Mouse (Mus musculus) adrenal gland, postnatal 14 days (tissue): ENCODE data around the gene 2210016F16Rik. TPM values are rescaled to one million over a fixed set of nuclear protein-coding genes. Genes with fewer than 3 reads are reported as not detected.
A peak's percentile ranks its signal among the peaks of the same experiment; 100 is the strongest.
"Not testable (repeated sequence)": the region's sequence is repeated elsewhere in the genome, so short reads cannot be mapped to it uniquely, and the experiment has no call there.

Experiments
- DNase-seq: peaks from one replicate; pipeline ENCODE4 v3.0.0; 2021; ENCODE audit warnings: mixed read lengths
- microRNA-seq, 2 experiments: library from miRNA; unstranded; fragments of <30 nt; microRNA quantifications; one replicate each; pipeline ENCODE4 v1.2.0; 2021
- total RNA-seq: library from RNA; stranded (reverse); gene quantifications from 2 replicates; pipeline ENCODE4 v1.2.3, GENCODE M21; 2021

The 2210016F16Rik gene
- total RNA-seq, 1 experiment from 2014 or later: 25.4 TPM

DNA sequence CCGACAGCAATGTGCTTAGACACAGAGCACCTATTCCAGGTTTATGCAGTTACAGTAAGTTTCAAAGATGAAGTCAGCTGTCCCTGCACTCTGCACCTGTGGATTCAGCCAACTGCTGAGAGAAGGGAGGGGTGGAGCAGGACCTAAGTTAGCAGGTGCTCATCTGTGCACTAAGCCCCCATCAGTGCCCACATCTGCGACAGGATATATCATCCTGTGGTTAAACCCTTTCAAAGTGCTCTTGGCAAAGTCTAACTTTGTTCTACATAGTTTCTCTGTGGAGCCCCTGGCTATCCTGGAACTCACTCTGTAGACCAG is 11.9 kb downstream of the 2210016F16Rik start:
- no peak for DNase-seq

GRCm38 (mm10) chr13:58372278-58373152 is 12.5 kb downstream of the 2210016F16Rik start:
- DNase-seq: no peak

GRCm38 (mm10) chr13:58368835-58369234 is 16.2 kb downstream of the 2210016F16Rik start:
- no peak for DNase-seq

DNA sequence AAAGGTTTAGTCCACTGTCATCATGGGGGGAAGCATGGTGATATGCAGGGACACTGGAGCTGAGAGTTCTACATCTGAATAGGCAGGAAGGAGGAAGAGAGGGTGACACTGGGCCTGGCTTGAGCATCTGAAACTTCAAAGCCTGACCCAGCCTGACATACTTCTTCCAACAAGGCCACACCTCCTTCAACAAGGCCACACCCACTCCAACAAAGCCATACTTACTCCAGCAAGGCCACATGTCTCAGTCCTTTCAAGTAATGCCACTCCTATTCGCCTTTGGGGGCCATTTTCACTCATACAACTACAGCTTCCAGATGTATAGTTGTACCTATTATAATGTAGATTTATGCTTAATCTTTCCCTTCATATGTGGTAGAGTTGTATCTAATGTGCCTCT is 17.4 kb downstream of the 2210016F16Rik start:
- DNase-seq: no peak

DNA sequence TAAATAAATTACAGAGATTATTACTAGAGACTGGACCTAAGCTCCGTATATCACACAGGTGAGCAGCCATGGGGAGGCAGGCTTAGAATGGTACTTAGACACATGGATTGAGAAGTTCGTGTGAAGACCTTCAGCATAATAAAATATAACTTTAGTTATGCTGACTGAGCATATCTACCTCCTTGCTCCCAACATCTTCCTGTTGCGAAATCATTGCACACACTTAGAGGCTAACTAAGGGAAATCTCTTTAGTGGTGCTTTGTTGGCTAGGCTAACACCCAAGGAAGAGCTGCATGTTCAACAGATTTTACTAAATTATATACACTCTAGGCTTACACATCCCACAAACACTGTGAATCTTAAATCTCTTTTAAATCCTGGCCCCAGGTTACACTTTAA is 18.7 kb downstream of the 2210016F16Rik start:
- DNase-seq: no peak

DNA sequence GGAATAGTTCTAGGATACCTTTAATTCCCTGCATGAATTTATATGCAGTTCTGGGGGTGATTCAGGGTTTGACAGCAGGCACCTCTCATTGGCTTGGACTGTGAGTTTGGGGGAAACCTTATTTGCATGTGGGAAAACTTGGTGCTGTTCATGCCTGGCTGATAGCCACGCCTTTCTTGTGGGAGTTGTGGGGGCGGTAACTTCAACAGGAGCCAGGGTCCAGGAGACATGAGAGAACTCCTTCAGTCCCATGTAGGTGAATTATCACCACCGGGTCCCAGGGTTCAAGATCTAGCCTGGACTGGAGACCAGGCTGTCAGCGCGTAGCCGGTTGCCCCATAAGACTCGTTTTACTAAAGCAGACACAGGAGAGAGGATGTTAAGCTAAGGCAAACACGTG is 19.8 kb downstream of the 2210016F16Rik start:
- not testable (repeated sequence) for DNase-seq

DNA sequence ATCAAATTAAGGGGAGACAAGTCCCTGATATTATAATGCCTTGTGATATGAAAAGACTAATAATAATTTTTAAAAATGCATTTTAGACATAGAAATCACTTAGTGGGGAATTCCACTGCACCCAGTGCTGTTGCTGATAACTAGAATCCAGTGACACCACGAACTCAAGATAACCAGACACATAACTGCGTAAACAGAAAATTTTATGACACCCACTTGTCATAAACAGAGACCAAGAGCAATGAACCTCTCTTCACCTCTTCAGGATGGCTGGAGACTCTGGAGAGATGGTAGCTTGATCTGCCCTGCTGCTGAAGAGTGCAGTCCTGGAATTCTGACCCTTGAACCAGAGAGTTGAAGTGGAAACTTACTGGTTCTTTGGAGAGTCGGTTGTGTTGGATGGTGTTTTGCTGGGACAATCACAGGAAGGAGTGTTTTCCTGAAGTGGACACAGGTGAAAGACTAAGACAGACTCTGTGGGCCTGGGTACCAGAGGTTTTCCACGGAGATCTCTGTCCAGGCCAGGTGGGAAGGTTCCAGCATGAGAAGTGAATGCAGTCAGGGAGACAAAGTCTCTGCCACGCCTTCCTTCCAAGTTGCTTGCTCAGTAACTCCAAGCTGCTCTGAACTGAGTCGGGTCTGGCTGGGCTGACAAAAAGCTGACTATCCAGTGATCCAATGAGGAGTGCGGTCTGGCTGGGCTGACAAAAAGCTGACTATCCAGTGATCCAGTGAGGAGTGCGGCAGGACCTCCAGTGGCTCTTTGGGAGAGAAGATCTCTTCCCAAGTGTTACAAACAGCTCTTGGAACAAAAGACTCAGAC is 20.5 kb downstream of the 2210016F16Rik start:
- no peak for DNase-seq

DNA sequence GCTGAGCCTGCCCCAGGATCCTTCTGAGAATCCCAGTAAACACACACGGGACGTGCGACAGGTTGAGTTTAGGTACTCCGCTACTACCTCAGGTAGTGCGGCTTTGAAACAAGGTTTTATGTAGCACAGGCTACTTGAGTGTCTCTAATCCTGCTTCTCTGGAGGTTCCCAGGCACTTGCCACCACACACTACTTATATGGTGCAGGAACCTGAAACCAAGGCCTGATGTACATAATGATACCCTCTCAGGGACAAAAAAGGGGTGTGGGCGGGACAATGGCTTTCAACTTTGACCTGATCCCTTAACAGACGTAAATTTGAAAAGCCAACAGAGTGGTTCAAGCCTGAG is 25.7 kb downstream of the 2210016F16Rik start:
- no peak for DNase-seq

- DNase-seq: peak; percentile 93
Measured at GRCm38 (mm10) chr13:58358629-58359303, 26.3 kb downstream of the 2210016F16Rik start, which contains the start of gene Kif27. Kif27 (minus strand) TSS chr13:58359122.

DNA sequence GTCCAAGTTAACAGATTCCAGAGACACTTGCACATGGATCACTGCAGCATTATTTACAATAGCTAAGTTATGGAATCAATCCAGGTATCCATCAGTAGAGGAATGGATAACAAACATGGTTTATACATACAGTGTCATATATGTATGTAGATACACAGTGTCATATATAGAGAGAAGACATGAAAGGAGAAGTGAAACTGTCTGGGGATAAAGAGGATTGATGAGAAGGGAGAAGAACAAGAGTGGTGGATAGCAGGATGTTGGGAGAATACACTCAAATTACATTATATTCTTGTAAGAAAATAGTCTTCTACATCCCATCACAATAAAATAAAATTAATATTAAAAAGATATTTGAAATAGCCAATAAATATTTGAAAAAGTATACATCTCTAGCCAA is 32.0 kb downstream of the 2210016F16Rik start:
- no peak for DNase-seq

DNA sequence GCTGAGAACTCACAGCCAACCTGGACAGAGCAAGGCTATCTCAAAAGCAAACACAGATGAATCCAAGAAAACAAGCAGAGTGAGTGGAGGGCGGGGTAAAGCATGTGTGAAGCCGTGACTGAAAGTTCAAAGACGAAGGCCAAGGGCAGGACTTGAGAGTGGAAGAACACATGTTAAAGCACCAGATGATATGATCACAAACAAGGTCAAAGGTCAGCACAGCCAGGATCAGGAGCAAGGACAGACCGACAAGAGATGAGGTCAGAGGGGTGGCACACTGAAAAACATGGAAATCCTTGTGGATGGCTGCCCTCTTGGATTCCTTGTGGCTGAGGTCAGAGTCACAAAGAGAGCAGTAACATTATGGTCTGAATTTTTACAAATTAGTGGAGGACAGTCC is 34.4 kb downstream of the 2210016F16Rik start:
- peak; percentile 11 for DNase-seq

- DNase-seq: no peak
Measured at GRCm38 (mm10) chr13:58344505-58344904, 40.5 kb downstream of the 2210016F16Rik start.

GRCm38 (mm10) chr13:58337456-58337855 is 47.6 kb downstream of the 2210016F16Rik start:
- DNase-seq: no peak

DNA sequence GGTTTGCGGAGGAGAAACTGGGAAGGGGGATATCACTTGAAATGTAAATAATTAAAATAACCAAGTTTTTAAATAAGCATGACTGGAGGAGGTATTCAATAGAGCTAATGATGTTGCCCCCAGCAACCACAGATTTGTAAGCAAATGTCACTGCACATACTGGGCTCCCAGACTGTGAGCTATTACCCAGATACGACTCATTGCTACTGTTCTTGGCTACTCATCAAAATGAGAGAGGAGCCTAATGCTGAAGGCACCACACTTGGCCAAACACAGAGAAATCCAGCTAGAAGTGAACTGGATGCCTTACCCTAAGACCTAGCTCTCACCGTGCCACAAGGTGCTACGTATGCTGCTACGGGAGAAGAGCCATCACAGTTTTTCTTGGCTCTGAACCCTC is 50.9 kb downstream of the 2210016F16Rik start:
- no peak for DNase-seq

Small RNA genes lying within 50 kb of the gene (microRNA-seq; reads per million reads assigned to microRNA genes)
- 323 to 449 reads per million in 2 experiments for gene Mir7-1

Other genes with a start within 250 kb of the 2210016F16Rik start
- gene Idnk, start 227.6 kb downstream of the 2210016F16Rik start, total RNA-seq: 45.4 and 48.0 TPM in 2 replicates
- gene Ubqln1, start 169.6 kb downstream of the 2210016F16Rik start, total RNA-seq: 103 and 113 TPM in 2 replicates
- 41.8 and 42.0 TPM in 2 replicates for gene Gkap1, start 109.5 kb downstream of the 2210016F16Rik start, total RNA-seq
- gene Kif27, start 26.1 kb downstream of the 2210016F16Rik start, total RNA-seq: 1.5 and 1.7 TPM in 2 replicates
- gene Rmi1, start 17.0 kb upstream of the 2210016F16Rik start, total RNA-seq: 18.6 and 19.3 TPM in 2 replicates
- 904 and 935 TPM in 2 replicates for gene Hnrnpk, start 18.1 kb upstream of the 2210016F16Rik start, total RNA-seq
- gene Slc28a3, start 225.7 kb upstream of the 2210016F16Rik start, total RNA-seq: not detected in 2 replicates